Mouse (Mus musculus): ENCODE results near the gene Isy1. TPM values are rescaled to one million over a fixed set of nuclear protein-coding genes. Genes with fewer than 3 reads are reported as not detected.

Gene Isy1
- total RNA-seq (2017) = 26.0 and 48.2 TPM in 2 replicates

DNA sequence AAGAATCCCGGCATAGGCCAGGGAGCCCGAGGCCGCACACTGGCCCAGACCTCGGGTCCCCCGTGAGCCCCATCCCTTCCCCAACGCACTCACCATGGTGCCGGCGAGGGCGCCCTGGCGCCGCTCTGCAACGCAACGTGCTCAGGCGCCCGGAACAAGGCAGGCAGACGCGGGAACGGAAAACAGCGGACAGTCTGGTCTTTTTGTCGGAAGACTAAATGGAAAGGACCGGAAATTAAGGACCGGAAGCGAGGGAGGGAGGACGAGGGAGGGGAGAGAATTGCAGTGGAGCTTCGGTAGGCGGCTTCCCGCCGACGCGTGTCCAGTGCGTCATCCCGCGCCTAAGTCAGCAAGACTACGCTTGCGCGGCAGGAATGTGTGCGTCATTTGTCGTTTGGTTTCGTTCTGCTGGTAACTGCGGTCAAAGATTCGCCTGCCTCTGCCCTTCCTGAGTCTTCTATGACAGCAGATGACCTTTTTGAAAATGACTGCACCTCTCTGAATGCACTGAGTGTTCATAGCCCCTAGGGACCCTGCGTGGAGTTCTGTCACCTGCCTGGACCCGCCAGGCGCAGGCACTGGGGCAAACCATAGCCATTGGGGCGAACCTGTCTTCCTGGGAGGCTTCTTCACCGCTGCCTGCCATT lies at the start of gene Isy1:
Gene Isy1 (minus strand): TSS at position 248 of the 647 bp plus-strand sequence.
- peak; percentile 96 for ATAC-seq (ENCODE audit: extremely low read depth, insufficient number of reproducible peaks, low FRiP score, poor library complexity, severe bottlenecking)

DNA sequence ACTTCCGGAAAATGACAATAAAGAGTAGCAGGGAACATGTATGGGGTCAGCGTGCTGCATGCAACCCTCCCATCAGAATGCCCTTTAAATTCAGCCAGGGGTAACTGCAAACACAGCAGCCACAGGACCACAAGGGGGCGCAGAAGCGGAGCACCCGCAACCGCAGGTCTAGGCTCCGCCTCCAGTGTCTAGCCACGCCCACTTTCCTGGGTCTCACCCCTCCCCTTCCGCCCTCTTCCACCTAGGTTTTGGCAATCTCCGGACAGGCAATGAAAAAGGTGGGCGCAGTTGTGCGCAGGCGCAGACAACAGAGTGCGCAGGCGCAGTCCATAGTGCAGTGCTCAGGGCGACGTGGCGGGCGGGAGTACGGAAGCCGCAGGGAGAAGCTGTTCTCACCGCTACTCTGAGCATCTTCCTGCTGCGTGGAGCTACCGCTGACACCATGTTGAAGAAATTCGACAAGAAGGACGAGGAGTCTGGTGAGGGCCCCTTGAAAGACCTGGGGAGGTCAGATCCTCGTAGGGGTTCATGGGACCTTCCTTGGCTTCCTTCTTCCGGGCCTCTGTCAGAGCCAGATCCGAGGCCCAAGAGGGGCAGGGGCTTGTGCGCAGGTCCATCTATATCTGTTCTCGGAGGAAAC lies 49.1 kb upstream of the Isy1 start, which contains the start of gene Copg1:
Gene Copg1 (plus strand): TSS at position 221 of the 640 bp plus-strand sequence.
- peak; percentile 97 for ATAC-seq (ENCODE audit: extremely low read depth, insufficient number of reproducible peaks, low FRiP score, poor library complexity, severe bottlenecking)

- ATAC-seq (ENCODE audit: extremely low read depth, insufficient number of reproducible peaks, low FRiP score, poor library complexity, severe bottlenecking) = no peak
These were observed 48.1 kb upstream of the Isy1 start for GRCm38 (mm10) chr6:87886721-87887120.

GRCm38 (mm10) chr6:87882816-87883215 lies 44.2 kb upstream of the Isy1 start:
- no peak for ATAC-seq (ENCODE audit: extremely low read depth, insufficient number of reproducible peaks, low FRiP score, poor library complexity, severe bottlenecking)

GRCm38 (mm10) chr6:87882221-87882620 lies 43.6 kb upstream of the Isy1 start:
- no peak for ATAC-seq (ENCODE audit: extremely low read depth, insufficient number of reproducible peaks, low FRiP score, poor library complexity, severe bottlenecking)

DNA sequence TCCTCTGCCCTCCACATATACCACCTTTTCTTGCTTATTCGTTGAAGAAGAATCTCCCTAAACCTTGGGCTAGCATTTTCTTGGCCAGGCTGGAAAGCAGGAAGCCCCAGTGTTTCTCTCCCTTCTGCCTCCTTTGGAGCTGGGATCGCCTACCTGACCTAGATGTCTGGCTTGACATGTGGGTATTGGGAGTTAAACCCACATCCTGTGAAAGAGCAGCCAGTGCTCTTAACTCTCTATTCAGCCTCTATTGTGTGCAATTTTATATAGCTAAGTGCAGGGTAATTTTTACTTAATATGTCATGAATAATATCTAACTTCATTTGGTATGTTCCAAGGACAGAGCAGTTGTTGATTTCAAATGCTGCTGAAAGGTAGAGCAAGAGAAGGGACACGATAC lies 41.0 kb upstream of the Isy1 start:
- no peak for ATAC-seq (ENCODE audit: extremely low read depth, insufficient number of reproducible peaks, low FRiP score, poor library complexity, severe bottlenecking)

DNA sequence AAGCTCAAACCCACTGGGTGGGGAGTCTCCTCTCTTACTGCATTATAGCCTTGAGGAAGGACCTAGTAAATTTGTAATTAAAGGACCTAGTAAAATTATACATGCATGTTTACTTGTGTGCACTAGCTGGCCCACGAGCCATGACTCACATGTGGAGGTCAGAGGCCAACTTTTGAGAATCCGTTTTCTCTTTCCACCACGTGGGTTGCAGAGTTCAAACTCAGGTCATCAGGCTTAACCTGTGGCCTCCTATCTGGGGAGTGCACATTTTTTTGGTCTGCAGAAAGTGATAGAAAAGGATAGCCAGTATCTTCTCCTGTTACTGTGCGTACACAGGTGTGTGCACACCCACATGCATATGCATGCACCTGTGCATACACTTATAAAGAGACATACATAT lies 40.4 kb upstream of the Isy1 start:
- ATAC-seq (ENCODE audit: extremely low read depth, insufficient number of reproducible peaks, low FRiP score, poor library complexity, severe bottlenecking) = no peak

GRCm38 (mm10) chr6:87876068-87876643 lies 37.6 kb upstream of the Isy1 start:
- 0 out of 2 replicates have a peak, but pooled peaks have one; percentile 23 for ATAC-seq (ENCODE audit: extremely low read depth, insufficient number of reproducible peaks, low FRiP score, poor library complexity, severe bottlenecking)

- ATAC-seq (ENCODE audit: extremely low read depth, insufficient number of reproducible peaks, low FRiP score, poor library complexity, severe bottlenecking) = no peak
These were observed 37.0 kb upstream of the Isy1 start for GRCm38 (mm10) chr6:87875562-87875961.

- no peak for ATAC-seq (ENCODE audit: extremely low read depth, insufficient number of reproducible peaks, low FRiP score, poor library complexity, severe bottlenecking)
These were observed 36.5 kb upstream of the Isy1 start for GRCm38 (mm10) chr6:87875083-87875482.

DNA sequence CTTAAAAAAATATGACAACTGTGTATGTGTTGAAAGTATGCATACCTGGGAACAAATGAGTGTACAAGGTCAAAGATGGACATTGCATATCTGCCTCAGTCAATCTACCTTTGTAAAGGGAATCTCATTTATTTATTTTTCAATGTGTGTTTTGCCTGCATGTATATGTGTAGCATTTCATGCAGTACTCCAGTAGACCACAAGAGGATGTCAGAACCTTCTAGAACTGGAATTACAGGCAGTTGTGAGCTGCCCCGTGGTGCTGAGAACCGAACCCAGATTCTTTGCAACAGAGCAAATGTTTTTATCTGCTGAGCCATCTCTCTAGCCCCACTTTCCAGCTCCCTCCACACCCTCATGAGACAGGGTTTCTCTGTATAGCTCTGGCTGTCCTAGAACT lies 35.4 kb upstream of the Isy1 start:
- no peak for ATAC-seq (ENCODE audit: extremely low read depth, insufficient number of reproducible peaks, low FRiP score, poor library complexity, severe bottlenecking)

DNA sequence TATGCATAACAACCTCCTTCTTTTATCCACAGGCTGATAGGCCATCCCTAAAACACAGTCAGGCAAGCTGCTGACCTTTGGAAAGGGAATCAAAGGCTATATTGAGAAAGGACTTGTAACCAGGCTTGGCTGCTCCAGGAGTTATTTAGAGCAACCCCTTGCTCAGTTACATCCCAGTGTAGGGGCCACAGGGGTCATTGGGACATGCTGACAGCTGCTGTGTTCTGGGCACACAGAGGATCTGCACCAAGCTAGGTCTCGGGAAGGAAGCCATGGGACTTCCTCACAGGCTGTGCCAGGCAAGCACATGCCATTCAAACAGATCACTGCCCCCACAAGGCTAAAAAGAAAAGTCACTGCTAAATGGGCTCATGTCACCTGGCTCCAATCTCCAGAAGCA lies 34.5 kb upstream of the Isy1 start:
- no peak for ATAC-seq (ENCODE audit: extremely low read depth, insufficient number of reproducible peaks, low FRiP score, poor library complexity, severe bottlenecking)

GRCm38 (mm10) chr6:87871240-87871639 lies 32.6 kb upstream of the Isy1 start:
- ATAC-seq (ENCODE audit: extremely low read depth, insufficient number of reproducible peaks, low FRiP score, poor library complexity, severe bottlenecking) = no peak

DNA sequence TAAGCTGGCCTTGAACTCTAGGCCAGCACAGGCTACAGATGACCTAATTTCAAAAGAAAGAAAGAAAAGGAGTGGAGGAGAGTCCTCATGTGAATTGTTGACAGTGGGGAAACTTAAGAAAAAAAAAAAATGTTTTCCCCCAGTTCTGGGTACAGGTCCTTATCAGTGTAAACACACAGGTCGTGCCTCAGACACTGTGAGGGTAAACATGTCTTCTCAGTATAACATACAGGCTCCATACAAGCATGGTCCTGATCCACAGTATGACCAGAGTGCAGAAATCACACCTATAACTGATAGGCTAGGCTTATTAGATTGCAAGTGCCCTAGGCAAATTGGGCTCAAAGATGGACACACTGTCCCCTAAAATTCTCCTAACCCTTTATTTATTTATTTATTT lies 31.8 kb upstream of the Isy1 start:
- ATAC-seq (ENCODE audit: extremely low read depth, insufficient number of reproducible peaks, low FRiP score, poor library complexity, severe bottlenecking) = no peak

DNA sequence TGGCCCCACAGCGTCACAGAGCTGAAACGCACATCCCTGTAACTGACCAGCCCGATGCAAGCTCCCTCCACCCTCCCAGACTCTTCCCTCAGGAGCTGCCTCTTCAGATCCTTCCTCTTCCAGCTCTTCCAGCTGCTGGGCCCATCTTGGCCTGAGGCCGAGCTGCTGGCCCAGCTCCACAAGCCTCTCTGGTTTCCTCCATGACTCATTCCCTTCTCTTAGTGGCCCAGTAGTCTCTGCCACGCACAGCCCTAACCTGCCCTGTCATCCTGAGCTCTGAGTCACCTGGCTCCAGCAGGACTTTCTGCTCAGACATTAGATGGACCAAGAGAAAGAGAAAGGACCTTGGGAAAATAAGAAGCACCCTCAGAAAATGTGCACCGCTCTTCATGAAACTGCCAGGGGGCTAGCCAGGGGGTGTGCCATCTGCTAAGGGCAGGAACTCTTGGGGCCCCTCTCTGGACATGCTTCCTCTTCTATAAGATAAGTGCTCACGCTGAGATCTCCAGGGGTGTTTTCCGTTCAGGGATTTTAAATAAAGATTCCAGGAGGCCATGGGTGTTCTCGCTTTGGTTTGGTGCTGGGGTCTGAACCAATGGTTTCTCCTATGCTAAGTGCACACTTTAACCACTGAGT lies 30.4 kb upstream of the Isy1 start:
- ATAC-seq (ENCODE audit: extremely low read depth, insufficient number of reproducible peaks, low FRiP score, poor library complexity, severe bottlenecking) = no peak

- ATAC-seq (ENCODE audit: extremely low read depth, insufficient number of reproducible peaks, low FRiP score, poor library complexity, severe bottlenecking) = no peak
These were observed 28.7 kb upstream of the Isy1 start for GRCm38 (mm10) chr6:87867256-87867655.

DNA sequence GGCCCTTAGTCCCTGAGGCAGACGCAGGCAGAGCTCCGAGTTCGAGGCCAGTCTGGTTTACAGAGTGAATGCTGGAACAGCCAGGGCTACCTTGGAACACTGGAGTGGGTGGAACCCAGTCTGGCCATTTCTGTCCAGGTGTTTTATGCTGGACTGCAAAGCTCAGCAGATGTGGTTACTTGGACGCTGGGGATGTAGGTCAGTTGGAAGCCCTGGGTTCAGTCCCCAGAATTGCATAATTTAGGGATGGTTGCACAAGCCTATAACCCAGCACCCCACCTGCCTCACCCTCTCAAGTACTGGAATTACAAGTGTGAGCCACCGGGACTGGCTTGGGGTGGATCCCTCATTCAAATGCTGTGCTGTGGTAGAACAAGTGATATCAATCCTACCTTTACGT lies 27.6 kb upstream of the Isy1 start:
- ATAC-seq (ENCODE audit: extremely low read depth, insufficient number of reproducible peaks, low FRiP score, poor library complexity, severe bottlenecking) = no peak

DNA sequence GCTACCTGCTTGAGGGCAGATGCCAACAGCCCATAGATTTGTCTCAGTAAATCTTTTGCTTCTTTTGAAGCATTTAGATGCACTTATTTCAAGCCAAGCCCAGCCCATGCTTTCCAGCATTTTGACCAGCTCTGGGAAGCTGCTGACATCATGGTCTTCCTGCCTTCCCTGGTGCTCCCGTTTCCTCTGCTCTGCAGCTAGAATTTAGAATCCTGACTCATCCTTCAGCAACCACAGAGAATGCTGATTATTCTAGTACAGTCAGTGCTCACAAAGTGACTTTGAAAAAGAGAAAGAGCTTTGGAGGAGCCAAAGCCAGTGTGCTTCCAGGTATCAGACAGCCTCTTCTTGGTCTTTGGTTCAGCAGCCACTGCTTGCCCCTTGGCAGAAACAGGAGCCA lies 18.5 kb upstream of the Isy1 start:
- ATAC-seq (ENCODE audit: extremely low read depth, insufficient number of reproducible peaks, low FRiP score, poor library complexity, severe bottlenecking) = no peak

- no peak for ATAC-seq (ENCODE audit: extremely low read depth, insufficient number of reproducible peaks, low FRiP score, poor library complexity, severe bottlenecking)
These were observed 14.8 kb upstream of the Isy1 start for GRCm38 (mm10) chr6:87853446-87853845.

DNA sequence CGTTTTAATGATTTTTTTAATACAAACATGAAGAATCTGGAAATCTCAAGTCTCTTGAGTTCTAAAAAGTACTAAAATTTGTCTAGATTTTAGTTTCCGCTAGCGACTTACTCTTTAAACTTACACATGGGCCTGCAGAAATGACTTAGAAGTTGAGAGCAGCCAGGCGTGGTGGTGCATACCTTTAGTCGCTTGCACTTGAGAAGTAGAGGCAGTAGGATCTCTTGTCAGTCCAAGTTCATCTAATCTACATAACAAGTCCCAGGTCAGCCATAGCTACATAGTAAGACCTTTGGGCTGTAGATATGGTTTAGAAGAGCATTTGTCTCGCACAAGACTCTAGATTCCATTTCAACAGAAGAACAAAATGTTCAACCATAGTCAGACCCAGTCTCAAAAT lies 13.3 kb upstream of the Isy1 start:
- ATAC-seq (ENCODE audit: extremely low read depth, insufficient number of reproducible peaks, low FRiP score, poor library complexity, severe bottlenecking) = no peak
